Mouse (Mus musculus): ENCODE results near the gene Gm960. TPM values are rescaled to one million over a fixed set of nuclear protein-coding genes. Genes with fewer than 3 reads are reported as not detected.
A peak's percentile ranks its signal among the peaks of the same experiment; 100 is the strongest.

The Gm960 gene
- total RNA-seq, 2 experiments from 2014 or later = not detected

- intact Hi-C loops (cut with DNase I) = no loop called here
- DNase-seq = no peak
These were observed 14.5 kb upstream of the Gm960 start for GRCm38 (mm10) chr19:4712781-4713526.

- intact Hi-C loops (cut with DNase I) = no loop called here
- DNase-seq = peak in 1 of 2 experiments; percentile 13
These were observed 13.8 kb upstream of the Gm960 start for GRCm38 (mm10) chr19:4712156-4712780.

- DNase-seq = no peak
- intact Hi-C loops (cut with DNase I) = no loop called here
These were observed 13.2 kb upstream of the Gm960 start for GRCm38 (mm10) chr19:4711601-4712155.

GRCm38 (mm10) chr19:4711098-4711600 is 12.7 kb upstream of the Gm960 start, which contains the start of gene Sptbn2:
Sptbn2 (plus strand) TSS chr19:4711167.
- DNase-seq = no peak
- intact Hi-C loops (cut with DNase I) = no loop called here

- DNase-seq = no peak
- intact Hi-C loops (cut with DNase I) = no loop called here
These were observed 10.3 kb upstream of the Gm960 start for GRCm38 (mm10) chr19:4708765-4709164.

- no peak for DNase-seq
- intact Hi-C loops (cut with DNase I) = no loop called here
These were observed 2.8 kb upstream of the Gm960 start for GRCm38 (mm10) chr19:4701221-4701620.

- intact Hi-C loops (cut with DNase I) = no loop called here
- DNase-seq = no peak
These were observed 2.2 kb upstream of the Gm960 start for GRCm38 (mm10) chr19:4700656-4701055.

GRCm38 (mm10) chr19:4699821-4700220 is 1.4 kb upstream of the Gm960 start:
- DNase-seq = no peak
- intact Hi-C loops (cut with DNase I) = no loop called here

- intact Hi-C loops (cut with DNase I) = no loop called here
- no peak for DNase-seq
These were observed 388 bp upstream of the Gm960 start for GRCm38 (mm10) chr19:4698856-4699255.

- intact Hi-C loops (cut with DNase I) = no loop called here
These were observed 747 bp downstream of the Gm960 start for GRCm38 (mm10) chr19:4697721-4698120.

GRCm38 (mm10) chr19:4697121-4697520 is 1.3 kb downstream of the Gm960 start:
- DNase-seq = no peak
- intact Hi-C loops (cut with DNase I) = no loop called here

More at GRCm38 (mm10) chr19:4697721-4698120, 747 bp downstream of the Gm960 start:
- no peak for DNase-seq

GRCm38 (mm10) chr19:4694346-4694745 is 4.1 kb downstream of the Gm960 start:
- intact Hi-C loops (cut with DNase I) = no loop called here
- DNase-seq = no peak

- DNase-seq = no peak
- intact Hi-C loops (cut with DNase I) = no loop called here
These were observed 26.1 kb downstream of the Gm960 start for GRCm38 (mm10) chr19:4672401-4672800.

- intact Hi-C loops (cut with DNase I) = no loop called here
- no peak for DNase-seq
These were observed 27.7 kb downstream of the Gm960 start for GRCm38 (mm10) chr19:4670776-4671175.

GRCm38 (mm10) chr19:4666815-4667214 is 31.7 kb downstream of the Gm960 start:
- DNase-seq = no peak
- intact Hi-C loops (cut with DNase I) = no loop called here

GRCm38 (mm10) chr19:4658156-4658555 is 40.3 kb downstream of the Gm960 start:
- no peak for DNase-seq
- intact Hi-C loops (cut with DNase I) = no loop called here

GRCm38 (mm10) chr19:4646917-4647492 is 51.5 kb downstream of the Gm960 start:
- intact Hi-C loops (cut with DNase I) = no loop called here

GRCm38 (mm10) chr19:4644271-4644670 is 54.2 kb downstream of the Gm960 start:
- DNase-seq = no peak
- intact Hi-C loops (cut with DNase I) = no loop called here

More at GRCm38 (mm10) chr19:4646917-4647492, 51.5 kb downstream of the Gm960 start:
- no peak for DNase-seq

GRCm38 (mm10) chr19:4635986-4636385 is 62.5 kb downstream of the Gm960 start:
- intact Hi-C loops (cut with DNase I) = no loop called here
- DNase-seq = no peak

GRCm38 (mm10) chr19:4628819-4629218 is 69.6 kb downstream of the Gm960 start:
- DNase-seq = peak; percentile 68 to 79
- intact Hi-C loops (cut with DNase I) = loop anchor here (5.0 kb wide), 3 partner anchors 223 to 373 kb away; partner anchors contain the start of gene Bbs1

Measured in heart, postnatal 14 days (tissue).